Mouse (Mus musculus): Measurements from ENCODE around the gene Spata9. TPM values are rescaled to one million over a fixed set of nuclear protein-coding genes. Genes with fewer than 3 reads are reported as not detected.

Spata9 gene
- polyA plus RNA-seq, 1 experiment from 2014 or later = 0.22 TPM

- 43% methylated on average over 5 of the region's 5 CpGs for WGBS
- no peaks in the 10 kb centered on the region for H3K9me3 ChIP-seq (ENCODE audit: control insufficient read depth, low read length)
- no peak overlapping the region for H3K27ac ChIP-seq (ENCODE audit: low read length)
- H3K4me3 ChIP-seq (ENCODE audit: low read length) = peak overlapping the region; percentile 78
- ATAC-seq = peak; percentile 60
- H3K4me2 ChIP-seq (ENCODE audit: low read depth, low read length) = peak overlapping the region; percentile 69
- H3K4me1 ChIP-seq (ENCODE audit: control insufficient read depth, insufficient read depth, low read length) = no peaks in the 10 kb centered on the region
- H3K36me3 ChIP-seq (ENCODE audit: control insufficient read depth, insufficient read depth, low read length) = no peaks in the 10 kb centered on the region
- H3K9ac ChIP-seq (ENCODE audit: low read depth, low read length) = no peak overlapping the region
- no peaks in the 10 kb centered on the region for H3K27me3 ChIP-seq (replicated peaks; ENCODE audit: control insufficient read depth, insufficient read depth, low read length)
Observed at GRCm38 (mm10) chr13:76018844-76019400, 52.0 kb downstream of the Spata9 start.

GRCm38 (mm10) chr13:76021782-76022181 is 54.8 kb downstream of the Spata9 start:
- Histone ChIP-seq H3K9ac (ENCODE audit: low read depth, low read length) (no peak overlapping the region), H3K27ac (ENCODE audit: low read length) (no peak overlapping the region), H3K4me1 (ENCODE audit: control insufficient read depth, insufficient read depth, low read length) (no peaks in the 10 kb centered on the region), H3K9me3 (ENCODE audit: control insufficient read depth, low read length) (no peaks in the 10 kb centered on the region), H3K36me3 (ENCODE audit: control insufficient read depth, insufficient read depth, low read length) (no peaks in the 10 kb centered on the region), H3K4me3 (ENCODE audit: low read length) (no peak overlapping the region), H3K27me3 (replicated peaks; ENCODE audit: control insufficient read depth, insufficient read depth, low read length) (no peaks in the 10 kb centered on the region), H3K4me2 (ENCODE audit: low read depth, low read length) (no peak overlapping the region)
- 94% methylated on average over 2 of the region's 2 CpGs for WGBS
- no peak for ATAC-seq

- Histone ChIP-seq H3K9me3 (ENCODE audit: control insufficient read depth, low read length) (no peaks in the 10 kb centered on the region), H3K36me3 (ENCODE audit: control insufficient read depth, insufficient read depth, low read length) (no peaks in the 10 kb centered on the region), H3K9ac (ENCODE audit: low read depth, low read length) (no peak overlapping the region), H3K4me1 (ENCODE audit: control insufficient read depth, insufficient read depth, low read length) (no peaks in the 10 kb centered on the region), H3K27ac (ENCODE audit: low read length) (no peak overlapping the region), H3K4me2 (ENCODE audit: low read depth, low read length) (no peak overlapping the region), H3K27me3 (replicated peaks; ENCODE audit: control insufficient read depth, insufficient read depth, low read length) (no peaks in the 10 kb centered on the region), H3K4me3 (ENCODE audit: low read length) (no peak overlapping the region)
- 83% methylated on average over 3 of the region's 3 CpGs for WGBS
- no peak for ATAC-seq
Observed at GRCm38 (mm10) chr13:76024588-76024987, 57.6 kb downstream of the Spata9 start.

- Histone ChIP-seq H3K9ac (ENCODE audit: low read depth, low read length) (no peak overlapping the region), H3K4me3 (ENCODE audit: low read length) (no peak overlapping the region), H3K27me3 (replicated peaks; ENCODE audit: control insufficient read depth, insufficient read depth, low read length) (no peaks in the 10 kb centered on the region), H3K27ac (ENCODE audit: low read length) (no peak overlapping the region), H3K36me3 (ENCODE audit: control insufficient read depth, insufficient read depth, low read length) (no peaks in the 10 kb centered on the region), H3K4me2 (ENCODE audit: low read depth, low read length) (no peak overlapping the region), H3K9me3 (ENCODE audit: control insufficient read depth, low read length) (no peaks in the 10 kb centered on the region), H3K4me1 (ENCODE audit: control insufficient read depth, insufficient read depth, low read length) (no peaks in the 10 kb centered on the region)
- no peak for ATAC-seq
- WGBS = 46% methylated on average over 1 of the region's 1 CpGs
Observed at GRCm38 (mm10) chr13:76042455-76042854, 75.5 kb downstream of the Spata9 start.

GRCm38 (mm10) chr13:76044971-76045370 is 78.0 kb downstream of the Spata9 start:
- H3K27me3 ChIP-seq (replicated peaks; ENCODE audit: control insufficient read depth, insufficient read depth, low read length) = no peaks in the 10 kb centered on the region
- no peaks in the 10 kb centered on the region for H3K9me3 ChIP-seq (ENCODE audit: control insufficient read depth, low read length)

More at GRCm38 (mm10) chr13:76044971-76045370, 78.0 kb downstream of the Spata9 start:
- H3K4me2 ChIP-seq (ENCODE audit: low read depth, low read length) = no peak overlapping the region
- ATAC-seq = no peak
- no peak overlapping the region for H3K27ac ChIP-seq (ENCODE audit: low read length)
- no peaks in the 10 kb centered on the region for H3K4me1 ChIP-seq (ENCODE audit: control insufficient read depth, insufficient read depth, low read length)
- no peak overlapping the region for H3K9ac ChIP-seq (ENCODE audit: low read depth, low read length)
- H3K36me3 ChIP-seq (ENCODE audit: control insufficient read depth, insufficient read depth, low read length) = no peaks in the 10 kb centered on the region
- H3K4me3 ChIP-seq (ENCODE audit: low read length) = no peak overlapping the region

Other genes with a start within 250 kb of the Spata9 start
- 210 and 253 TPM in 2 replicates for gene Glrx, start 127.3 kb upstream of the Spata9 start, polyA plus RNA-seq (2015; fragmentation: Nextera tagmentation; extraction: Ambion mirVana)
- 12.3 and 19.4 TPM in 2 replicates for gene Rhobtb3, start 23.2 kb upstream of the Spata9 start, polyA plus RNA-seq (2015; fragmentation: Nextera tagmentation; extraction: Ambion mirVana)
- gene Rfesd, start 51.6 kb downstream of the Spata9 start, polyA plus RNA-seq (2015; fragmentation: Nextera tagmentation; extraction: Ambion mirVana) = 14.7 and 18.1 TPM in 2 replicates
- gene Gpr150, start 89.8 kb downstream of the Spata9 start, polyA plus RNA-seq (2015; fragmentation: Nextera tagmentation; extraction: Ambion mirVana) = 0.26 and 0.28 TPM in 2 replicates
- 3.8 and 4.7 TPM in 2 replicates for gene Arsk, start 131.5 kb downstream of the Spata9 start, polyA plus RNA-seq (2015; fragmentation: Nextera tagmentation; extraction: Ambion mirVana)
- gene Ttc37, start 131.6 kb downstream of the Spata9 start, polyA plus RNA-seq (2015; fragmentation: Nextera tagmentation; extraction: Ambion mirVana) = 7.7 and 8.4 TPM in 2 replicates

All from intestine, embryonic 16.5 days (tissue).